Mouse (Mus musculus): ENCODE measurements around the gene Rexo1. TPM values are rescaled to one million over a fixed set of nuclear protein-coding genes. Genes with fewer than 3 reads are reported as not detected.

Rexo1 gene
- total RNA-seq, 1 experiment: 27.4 TPM

DNA sequence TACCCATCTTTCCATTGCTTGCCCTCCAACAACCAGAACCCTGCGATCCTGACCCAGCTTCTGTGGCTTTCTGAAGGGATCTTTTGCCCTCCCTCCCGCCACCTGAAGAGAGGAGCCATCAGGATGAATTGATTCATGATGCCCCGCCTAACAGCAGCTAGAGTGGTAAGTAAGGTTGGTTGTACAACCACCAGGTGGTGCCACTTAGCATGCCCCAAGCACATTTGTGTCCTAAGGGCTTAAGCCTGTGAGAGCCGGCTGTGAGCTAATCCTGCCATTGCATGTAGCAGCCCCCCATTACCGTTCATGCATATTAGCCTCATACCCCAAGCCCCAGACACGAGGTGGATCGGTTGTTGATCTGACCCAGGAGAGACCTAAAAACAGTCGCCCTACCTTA lies 17.6 kb upstream of the Rexo1 start:
- TF ChIP-seq ZC3H11A (IDR thresholded peaks at IDR 0.05; ENCODE audit: borderline replicate concordance, low read depth, low read length): no peak
- no peak for TF ChIP-seq HCFC1 (IDR thresholded peaks at IDR 0.05; ENCODE audit: borderline replicate concordance, insufficient read depth, low read length)
- TF ChIP-seq ZNF384 (IDR thresholded peaks at IDR 0.05; ENCODE audit: low read depth, low read length): no peak
- no peak for TF ChIP-seq CHD2 (IDR thresholded peaks at IDR 0.05; ENCODE audit: low read depth, low read length)
- TF ChIP-seq MAFK (IDR thresholded peaks at IDR 0.05; ENCODE audit: insufficient read depth, low read depth, low read length): no peak
- Histone ChIP-seq H3K27ac (ENCODE audit: insufficient read depth, low read depth, low read length, poor library complexity, severe bottlenecking) (peak overlapping the region; percentile 6; the same call in 1 of the 2 replicates), H3K36me3 (ENCODE audit: control insufficient read depth, insufficient read depth, low read length, poor library complexity, severe bottlenecking) (no peaks in the 10 kb centered on the region; the same call in 1 of the 2 replicates), H3K9me3 (ENCODE audit: control insufficient read depth, insufficient read depth, low read depth, low read length) (no peaks in the 10 kb centered on the region), H3K9ac (ENCODE audit: insufficient read depth, low read depth, low read length, poor library complexity, severe bottlenecking) (peak overlapping the region; percentile 56), H3K4me1 (ENCODE audit: control insufficient read depth in 2 of 2, insufficient read depth in 2 of 2, low read length in 2 of 2, poor library complexity in 1 of 2) (peaks cover 4 to 21% of the 10 kb centered on the region in 2 experiments; a peak in 3 of 4 replicates), H3K4me3 (ENCODE audit: insufficient read depth in 1 of 2, low read depth in 1 of 2, low read length in 2 of 2, poor library complexity in 1 of 2, severe bottlenecking in 1 of 2) (peak overlapping the region; percentile 96)
- in situ Hi-C loops (cut with MboI; ENCODE audit: low sequenced_read_pairs in 2 of 2, unreplicated experiment in 2 of 2): no loop called here
- peak; percentile 83 for DNase-seq (ENCODE audit: low read depth, low spot score)

DNA sequence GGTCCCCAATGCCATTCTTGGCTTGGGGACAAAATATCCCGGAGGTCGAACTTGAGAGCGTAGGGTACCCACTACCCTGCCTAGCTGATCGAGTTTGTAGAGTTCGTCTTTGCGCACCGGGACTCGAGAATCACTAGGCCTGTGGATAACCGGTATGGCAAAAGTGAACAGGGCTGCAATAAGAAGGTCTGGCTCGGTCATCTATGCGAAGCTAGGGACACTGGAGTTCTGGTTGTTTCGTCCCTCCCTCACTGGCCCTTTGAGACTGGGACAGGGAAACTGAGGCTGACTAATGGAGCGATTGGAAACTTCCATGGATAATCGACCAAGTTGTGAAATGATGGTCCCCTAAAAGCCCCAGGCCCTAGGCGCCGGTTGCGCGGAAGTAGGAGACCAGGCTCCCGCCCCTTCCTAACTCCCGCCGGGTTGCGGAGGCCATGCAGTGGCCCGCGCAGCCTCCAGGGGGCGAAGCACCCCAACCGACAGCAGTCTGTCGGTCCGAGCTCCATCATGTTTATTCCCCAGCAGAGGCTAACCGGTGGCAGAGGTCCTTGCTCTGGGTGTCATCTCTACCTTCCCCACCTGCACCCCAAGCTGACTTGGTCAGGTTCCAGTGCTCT lies 16.9 kb upstream of the Rexo1 start:
- peak; percentile 75 for DNase-seq (ENCODE audit: low read depth, low spot score)
- H3K36me3 ChIP-seq (ENCODE audit: control insufficient read depth, insufficient read depth, low read length, poor library complexity, severe bottlenecking): peaks cover 2% of the 10 kb centered on the region; the same call in 1 of the 2 replicates

DNA sequence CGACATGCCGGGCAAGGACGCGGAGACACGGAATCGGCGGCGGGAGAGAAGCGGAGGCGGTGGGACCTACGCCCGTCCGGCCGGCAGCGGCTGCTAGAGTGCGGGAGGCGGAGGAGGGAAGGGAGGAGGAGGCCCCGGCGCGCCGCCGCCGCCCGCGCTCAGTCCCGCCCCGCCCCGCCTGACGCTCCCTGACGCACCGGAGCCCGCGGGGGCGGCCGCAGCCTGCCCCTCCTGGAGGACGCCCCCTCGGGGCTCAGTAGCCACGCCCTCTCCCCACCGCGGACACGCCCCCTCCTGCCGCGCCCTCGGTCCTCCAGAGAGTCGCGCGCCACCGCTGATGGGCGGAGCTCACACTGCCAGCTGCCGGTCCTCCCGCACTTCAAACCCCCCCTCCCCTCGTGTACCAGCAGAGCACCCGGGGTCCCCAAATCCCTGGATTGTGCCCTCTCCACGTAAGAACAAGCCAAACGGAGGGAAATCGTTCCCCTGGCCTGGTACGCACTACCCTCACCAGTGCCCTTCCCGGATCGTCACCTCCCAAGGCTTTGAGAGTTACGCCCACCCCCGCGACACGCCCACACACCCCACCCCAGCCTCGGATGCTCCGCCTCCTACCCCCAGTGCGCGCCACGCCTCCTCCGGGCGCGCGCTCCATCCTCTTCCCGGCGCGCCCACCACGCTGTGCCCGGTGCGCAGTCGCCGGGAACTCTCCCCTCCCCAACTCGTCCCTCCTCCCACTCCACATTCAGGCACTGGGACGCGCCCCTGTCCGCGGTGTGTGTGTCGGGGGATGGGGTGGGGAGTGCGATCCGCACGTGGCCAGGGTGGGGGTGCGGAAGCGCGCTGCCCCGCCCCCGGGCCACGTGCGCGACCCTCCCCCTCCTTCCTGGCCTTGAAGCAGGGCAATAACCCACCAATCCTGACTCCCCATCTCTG lies 16.1 kb upstream of the Rexo1 start, which contains the start of gene Klf16:
Klf16 (minus strand) TSS at position 127 of the 936 bp plus-strand sequence.
- peak within 1 kb of the TSS; percentile 83 for H3K27ac ChIP-seq (ENCODE audit: insufficient read depth, low read depth, low read length, poor library complexity, severe bottlenecking)
- H3K36me3 ChIP-seq (ENCODE audit: control insufficient read depth, insufficient read depth, low read length, poor library complexity, severe bottlenecking): peaks cover 2% of the 10 kb centered on the region; the same call in 1 of the 2 replicates
- no peaks in the 10 kb centered on the region for H3K9me3 ChIP-seq (ENCODE audit: control insufficient read depth, insufficient read depth, low read depth, low read length)
- DNase-seq (ENCODE audit: low read depth, low spot score): peak; percentile 89
- 0 out of 2 replicates have a peak, but pooled peaks have one; percentile 20 for TF ChIP-seq HCFC1 (IDR thresholded peaks at IDR 0.05; ENCODE audit: borderline replicate concordance, insufficient read depth, low read length)
- no peak for TF ChIP-seq ZC3H11A (IDR thresholded peaks at IDR 0.05; ENCODE audit: borderline replicate concordance, low read depth, low read length)
- H3K9ac ChIP-seq (ENCODE audit: insufficient read depth, low read depth, low read length, poor library complexity, severe bottlenecking): peak within 1 kb of the TSS; percentile 95
- H3K4me1 ChIP-seq (ENCODE audit: control insufficient read depth in 2 of 2, insufficient read depth in 2 of 2, low read length in 2 of 2, poor library complexity in 1 of 2): peaks cover 4 to 30% of the 10 kb centered on the region in 2 experiments; a peak in 3 of 4 replicates
- in situ Hi-C loops (cut with MboI; ENCODE audit: low sequenced_read_pairs in 2 of 2, unreplicated experiment in 2 of 2): no loop called here
- H3K4me3 ChIP-seq (ENCODE audit: insufficient read depth in 1 of 2, low read depth in 1 of 2, low read length in 2 of 2, poor library complexity in 1 of 2, severe bottlenecking in 1 of 2): peak within 1 kb of the TSS; percentile 96

More for the DNA sequence above, 16.9 kb upstream of the Rexo1 start:
- H3K9ac ChIP-seq (ENCODE audit: insufficient read depth, low read depth, low read length, poor library complexity, severe bottlenecking): peak overlapping the region; percentile 81
- peak overlapping the region; percentile 79 for H3K27ac ChIP-seq (ENCODE audit: insufficient read depth, low read depth, low read length, poor library complexity, severe bottlenecking)
- no peaks in the 10 kb centered on the region for H3K9me3 ChIP-seq (ENCODE audit: control insufficient read depth, insufficient read depth, low read depth, low read length)
- in situ Hi-C loops (cut with MboI; ENCODE audit: low sequenced_read_pairs in 2 of 2, unreplicated experiment in 2 of 2): no loop called here
- peak overlapping the region; percentile 96 for H3K4me3 ChIP-seq (ENCODE audit: insufficient read depth in 1 of 2, low read depth in 1 of 2, low read length in 2 of 2, poor library complexity in 1 of 2, severe bottlenecking in 1 of 2)
- TF ChIP-seq ZC3H11A (IDR thresholded peaks at IDR 0.05; ENCODE audit: borderline replicate concordance, low read depth, low read length): 0 out of 2 replicates have a peak, but pooled peaks have one; percentile 1
- TF ChIP-seq HCFC1 (IDR thresholded peaks at IDR 0.05; ENCODE audit: borderline replicate concordance, insufficient read depth, low read length): no peak
- H3K4me1 ChIP-seq (ENCODE audit: control insufficient read depth in 2 of 2, insufficient read depth in 2 of 2, low read length in 2 of 2, poor library complexity in 1 of 2): peaks cover 4 to 28% of the 10 kb centered on the region in 2 experiments; a peak in 3 of 4 replicates

DNA sequence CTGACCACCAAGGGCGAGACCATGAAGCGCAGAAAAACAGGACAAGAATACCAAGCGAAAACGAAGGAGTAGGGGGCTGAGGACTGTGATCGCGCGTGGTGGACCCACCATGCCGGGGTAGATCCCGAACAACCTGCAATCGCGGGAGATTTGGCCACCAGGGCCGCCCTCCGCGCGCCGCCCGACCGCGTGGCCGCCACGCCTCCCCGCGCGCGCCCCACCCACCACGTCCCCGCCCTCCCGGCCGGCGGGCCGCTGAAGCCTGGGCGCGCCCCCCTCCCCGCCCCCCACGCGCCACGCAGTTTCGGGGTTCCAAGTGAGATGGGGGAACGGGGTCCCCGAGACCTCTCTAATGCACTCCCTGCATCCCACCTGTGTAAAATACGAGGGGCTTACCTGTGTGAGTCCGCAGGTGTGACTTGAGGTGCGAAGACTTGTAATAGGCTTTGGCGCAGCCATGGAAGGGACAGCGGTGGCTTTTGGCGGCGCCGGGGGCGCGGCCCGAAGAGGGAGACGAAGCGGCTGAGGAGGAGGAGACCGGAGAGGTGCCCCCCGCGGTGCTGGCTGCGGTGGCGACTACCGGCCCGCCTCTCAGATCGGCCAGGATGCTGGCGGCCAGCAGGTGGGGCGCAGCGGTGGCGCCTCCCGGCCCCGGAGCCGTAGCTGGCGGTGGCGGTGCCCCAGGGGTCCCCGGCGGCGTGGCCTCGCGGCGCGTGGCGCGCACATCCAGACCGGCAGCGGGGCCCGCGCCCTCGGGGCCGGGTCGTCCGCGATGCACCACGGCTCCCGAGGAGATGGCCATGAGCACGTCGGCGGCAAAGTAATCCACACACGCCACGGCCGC lies 15.2 kb upstream of the Rexo1 start:
- DNase-seq (ENCODE audit: low read depth, low spot score): no peak
- H3K36me3 ChIP-seq (ENCODE audit: control insufficient read depth, insufficient read depth, low read length, poor library complexity, severe bottlenecking): 0 out of 2 replicates have a peak, but pooled peaks cover 2% of the 10 kb centered on the region
- H3K27ac ChIP-seq (ENCODE audit: insufficient read depth, low read depth, low read length, poor library complexity, severe bottlenecking): peak overlapping the region; percentile 83
- H3K9me3 ChIP-seq (ENCODE audit: control insufficient read depth, insufficient read depth, low read depth, low read length): no peaks in the 10 kb centered on the region
- peak overlapping the region; percentile 95 for H3K9ac ChIP-seq (ENCODE audit: insufficient read depth, low read depth, low read length, poor library complexity, severe bottlenecking)
- no peak for TF ChIP-seq CHD2 (IDR thresholded peaks at IDR 0.05; ENCODE audit: low read depth, low read length)
- TF ChIP-seq MAFK (IDR thresholded peaks at IDR 0.05; ENCODE audit: insufficient read depth, low read depth, low read length): no peak
- no peak for TF ChIP-seq ZNF384 (IDR thresholded peaks at IDR 0.05; ENCODE audit: low read depth, low read length)
- TF ChIP-seq HCFC1 (IDR thresholded peaks at IDR 0.05; ENCODE audit: borderline replicate concordance, insufficient read depth, low read length): no peak
- no peak for TF ChIP-seq ZC3H11A (IDR thresholded peaks at IDR 0.05; ENCODE audit: borderline replicate concordance, low read depth, low read length)
- H3K4me1 ChIP-seq (ENCODE audit: control insufficient read depth in 2 of 2, insufficient read depth in 2 of 2, low read length in 2 of 2, poor library complexity in 1 of 2): peaks cover 6 to 36% of the 10 kb centered on the region in 2 experiments
- H3K4me3 ChIP-seq (ENCODE audit: insufficient read depth in 1 of 2, low read depth in 1 of 2, low read length in 2 of 2, poor library complexity in 1 of 2, severe bottlenecking in 1 of 2): peak overlapping the region; percentile 96
- in situ Hi-C loops (cut with MboI; ENCODE audit: low sequenced_read_pairs in 2 of 2, unreplicated experiment in 2 of 2): no loop called here
